Mouse (Mus musculus) neural tube, embryonic 13.5 days (tissue): ENCODE measurements around the gene Ezh1. TPM values are rescaled to one million over a fixed set of nuclear protein-coding genes. Genes with fewer than 3 reads are reported as not detected.
A peak's percentile ranks its signal among the peaks of the same experiment; 100 is the strongest.

ENCODE experiments used
- ATAC-seq: fragments of 200-750 bp; cut with Nextera tagmentation; 2 replicates; pipeline ENCODE4 v1.8.0; 2017; ENCODE audit warnings: low read depth, mild to moderate bottlenecking, moderate TSS enrichment, moderate library complexity
- H3K27ac ChIP-seq: fragments of 300-500 bp; sonication (generic); replicated peaks from 2 replicates; pipeline ENCODE4 v1.5.1; 2015; ENCODE audit warnings: moderate library complexity, mild to moderate bottlenecking, inconsistent platforms
- H3K27me3 ChIP-seq: fragments of 300-500 bp; sonication (generic); 2 replicates; pipeline ENCODE4 v1.6.1; 2015; ENCODE audit warnings: mild to moderate bottlenecking, inconsistent platforms
- H3K36me3 ChIP-seq: fragments of 300-500 bp; sonication (generic); 2 replicates; pipeline ENCODE4 v1.6.1; 2015; ENCODE audit warnings: mild to moderate bottlenecking, inconsistent platforms
- H3K4me1 ChIP-seq: fragments of 300-500 bp; sonication (generic); replicated peaks from 2 replicates; pipeline ENCODE4 v1.6.1; 2015; ENCODE audit warnings: inconsistent platforms
- H3K4me2 ChIP-seq: fragments of 300-500 bp; sonication (generic); 2 replicates; pipeline ENCODE4 v1.6.1; 2015; ENCODE audit warnings: inconsistent platforms, mild to moderate bottlenecking, moderate library complexity
- H3K4me3 ChIP-seq: fragments of 300-500 bp; sonication (generic); 2 replicates; pipeline ENCODE4 v1.5.1; 2015; ENCODE audit warnings: mild to moderate bottlenecking, inconsistent platforms
- H3K9ac ChIP-seq: fragments of 300-500 bp; sonication (generic); 2 replicates; pipeline ENCODE4 v1.6.1; 2015; ENCODE audit warnings: moderate library complexity, mild to moderate bottlenecking, inconsistent platforms
- H3K9me3 ChIP-seq: fragments of 300-500 bp; sonication (generic); 2 replicates; pipeline ENCODE4 v1.6.1; 2016; ENCODE audit warnings: inconsistent platforms
- WGBS: fragments of 180-500 bp; shearing (Covaris S2); methylation state at CpG from one replicate; pipeline ENCODE4 v1.1.7; 2015; 5-methylcytosine and 5-hydroxymethylcytosine counted together
- polyA plus RNA-seq: library from polyadenylated mRNA; unstranded; fragments of >200 nt; fragmentation: Nextera tagmentation; extraction: Ambion mirVana; gene quantifications from 2 replicates; pipeline ENCODE4 v1.2.1, GENCODE M21; 2015

Ezh1 gene
- polyA plus RNA-seq, 1 experiment from 2014 or later: 15.4 TPM

GRCm38 (mm10) chr11:101225331-101226064 is 765 bp downstream of the Ezh1 start:
- H3K36me3 ChIP-seq: no peaks in the 10 kb centered on the region
- H3K27me3 ChIP-seq: peaks cover 18% of the 10 kb centered on the region; the same call in 1 of the 2 replicates
- H3K4me3 ChIP-seq: peak overlapping the region; percentile 84
- H3K4me2 ChIP-seq: peak overlapping the region; percentile 88
- 23% methylated on average over 25 of the region's 25 CpGs for WGBS
- peaks cover 15% of the 10 kb centered on the region for H3K4me1 ChIP-seq
- H3K9me3 ChIP-seq: no peaks in the 10 kb centered on the region
- H3K9ac ChIP-seq: peak overlapping the region; percentile 86
- peak overlapping the region; percentile 61 for H3K27ac ChIP-seq
- ATAC-seq: no peak

GRCm38 (mm10) chr11:101224337-101224736 is 1.9 kb downstream of the Ezh1 start:
- no peak overlapping the region for H3K4me3 ChIP-seq
- ATAC-seq: no peak
- H3K4me2 ChIP-seq: no peak overlapping the region
- H3K9me3 ChIP-seq: no peaks in the 10 kb centered on the region
- H3K36me3 ChIP-seq: no peaks in the 10 kb centered on the region
- no peak overlapping the region for H3K9ac ChIP-seq
- peaks cover 13% of the 10 kb centered on the region; the same call in 1 of the 2 replicates for H3K27me3 ChIP-seq
- WGBS: 89% methylated on average over 3 of the region's 3 CpGs
- H3K27ac ChIP-seq: no peak overlapping the region
- peaks cover 8% of the 10 kb centered on the region for H3K4me1 ChIP-seq

GRCm38 (mm10) chr11:101221306-101221986 is 4.8 kb downstream of the Ezh1 start:
- Histone ChIP-seq H3K9ac (no peak overlapping the region), H3K27ac (no peak overlapping the region), H3K4me2 (no peak overlapping the region), H3K4me1 (peaks cover 8% of the 10 kb centered on the region), H3K4me3 (no peak overlapping the region), H3K27me3 (no peaks in the 10 kb centered on the region), H3K36me3 (peaks cover 6% of the 10 kb centered on the region), H3K9me3 (no peaks in the 10 kb centered on the region)
- ATAC-seq: no peak
- 89% methylated on average over 8 of the region's 8 CpGs for WGBS

- Histone ChIP-seq H3K4me3 (no peak overlapping the region), H3K27me3 (no peaks in the 10 kb centered on the region), H3K4me1 (peaks cover 8% of the 10 kb centered on the region), H3K27ac (no peak overlapping the region), H3K4me2 (no peak overlapping the region), H3K9ac (no peak overlapping the region), H3K9me3 (no peaks in the 10 kb centered on the region), H3K36me3 (peaks cover 10% of the 10 kb centered on the region)
- no peak for ATAC-seq
- WGBS: 63% methylated on average over 2 of the region's 2 CpGs
These were observed 5.4 kb downstream of the Ezh1 start for GRCm38 (mm10) chr11:101220853-101221252.

- H3K27ac ChIP-seq: no peak overlapping the region
- ATAC-seq: no peak
- H3K4me1 ChIP-seq: no peaks in the 10 kb centered on the region
- no peaks in the 10 kb centered on the region for H3K9me3 ChIP-seq
- peaks cover 31% of the 10 kb centered on the region for H3K36me3 ChIP-seq
- H3K4me2 ChIP-seq: no peak overlapping the region
- H3K9ac ChIP-seq: no peak overlapping the region
- H3K4me3 ChIP-seq: no peak overlapping the region
- H3K27me3 ChIP-seq: no peaks in the 10 kb centered on the region
- 85% methylated on average over 10 of the region's 10 CpGs for WGBS
These were observed 7.7 kb downstream of the Ezh1 start for GRCm38 (mm10) chr11:101218436-101219055.

GRCm38 (mm10) chr11:101216936-101217335 is 9.3 kb downstream of the Ezh1 start:
- Histone ChIP-seq H3K9me3 (no peaks in the 10 kb centered on the region), H3K27ac (no peak overlapping the region), H3K4me3 (no peak overlapping the region), H3K9ac (no peak overlapping the region), H3K27me3 (no peaks in the 10 kb centered on the region), H3K4me1 (no peaks in the 10 kb centered on the region), H3K36me3 (peaks cover 42% of the 10 kb centered on the region), H3K4me2 (no peak overlapping the region)
- no peak for ATAC-seq
- 91% methylated on average over 5 of the region's 5 CpGs for WGBS

- Histone ChIP-seq H3K9ac (no peak overlapping the region), H3K9me3 (no peaks in the 10 kb centered on the region), H3K4me1 (no peaks in the 10 kb centered on the region), H3K27me3 (no peaks in the 10 kb centered on the region), H3K4me2 (no peak overlapping the region), H3K4me3 (no peak overlapping the region), H3K36me3 (peaks cover 75% of the 10 kb centered on the region), H3K27ac (no peak overlapping the region)
- 47% methylated on average over 3 of the region's 3 CpGs for WGBS
- peak; percentile 85; the same call in 1 of the 2 replicates for ATAC-seq
These were observed 14.3 kb downstream of the Ezh1 start for GRCm38 (mm10) chr11:101211970-101212369.

- H3K4me2 ChIP-seq: no peak overlapping the region
- no peak; the same call in 1 of the 2 replicates for ATAC-seq
- no peak overlapping the region; the same call in 1 of the 2 replicates for H3K9ac ChIP-seq
- H3K4me1 ChIP-seq: 0 out of 2 replicates have a peak, but pooled peaks cover 4% of the 10 kb centered on the region
- H3K36me3 ChIP-seq: peaks cover 57% of the 10 kb centered on the region
- H3K4me3 ChIP-seq: no peak overlapping the region
- 14% methylated on average over 7 of the region's 7 CpGs for WGBS
- no peaks in the 10 kb centered on the region for H3K9me3 ChIP-seq
- no peaks in the 10 kb centered on the region for H3K27me3 ChIP-seq
- H3K27ac ChIP-seq: no peak overlapping the region
These were observed 25.3 kb downstream of the Ezh1 start for GRCm38 (mm10) chr11:101200986-101201385.

- Histone ChIP-seq H3K27me3 (no peaks in the 10 kb centered on the region), H3K36me3 (peaks cover 70% of the 10 kb centered on the region), H3K9me3 (no peaks in the 10 kb centered on the region), H3K4me2 (no peak overlapping the region), H3K9ac (no peak overlapping the region), H3K27ac (no peak overlapping the region), H3K4me3 (no peak overlapping the region), H3K4me1 (0 out of 2 replicates have a peak, but pooled peaks cover 4% of the 10 kb centered on the region)
- WGBS: 94% methylated on average over 3 of the region's 3 CpGs
- no peak for ATAC-seq
These were observed 26.7 kb downstream of the Ezh1 start for GRCm38 (mm10) chr11:101199555-101199954.

- no peaks in the 10 kb centered on the region for H3K27me3 ChIP-seq
- H3K4me1 ChIP-seq: peaks cover 8% of the 10 kb centered on the region
- no peak overlapping the region for H3K27ac ChIP-seq
- H3K4me2 ChIP-seq: no peak overlapping the region
- H3K9me3 ChIP-seq: no peaks in the 10 kb centered on the region
- 93% methylated on average over 8 of the region's 8 CpGs for WGBS
- no peak overlapping the region for H3K9ac ChIP-seq
- no peak overlapping the region for H3K4me3 ChIP-seq
- no peak for ATAC-seq
- peaks cover 70% of the 10 kb centered on the region for H3K36me3 ChIP-seq
These were observed 30.1 kb downstream of the Ezh1 start for GRCm38 (mm10) chr11:101196175-101196574.

- Histone ChIP-seq H3K27ac (no peak overlapping the region), H3K36me3 (peaks cover 67% of the 10 kb centered on the region), H3K4me2 (no peak overlapping the region), H3K4me1 (peaks cover 11% of the 10 kb centered on the region), H3K27me3 (no peaks in the 10 kb centered on the region), H3K9me3 (no peaks in the 10 kb centered on the region), H3K9ac (no peak overlapping the region), H3K4me3 (no peak overlapping the region)
- 88% methylated on average over 8 of the region's 8 CpGs for WGBS
- ATAC-seq: no peak
These were observed 30.7 kb downstream of the Ezh1 start for GRCm38 (mm10) chr11:101195571-101195970.

GRCm38 (mm10) chr11:101195101-101195500 is 31.2 kb downstream of the Ezh1 start:
- Histone ChIP-seq H3K9ac (no peak overlapping the region), H3K36me3 (peaks cover 62% of the 10 kb centered on the region)

More at GRCm38 (mm10) chr11:101195101-101195500, 31.2 kb downstream of the Ezh1 start:
- H3K4me2 ChIP-seq: no peak overlapping the region
- peaks cover 15% of the 10 kb centered on the region for H3K4me1 ChIP-seq
- H3K27ac ChIP-seq: no peak overlapping the region
- H3K27me3 ChIP-seq: no peaks in the 10 kb centered on the region
- H3K9me3 ChIP-seq: no peaks in the 10 kb centered on the region
- 86% methylated on average over 1 of the region's 1 CpGs for WGBS
- ATAC-seq: no peak
- H3K4me3 ChIP-seq: no peak overlapping the region
